Mouse (Mus musculus): Measurements from ENCODE around the gene Fbxl7. TPM values are rescaled to one million over a fixed set of nuclear protein-coding genes. Genes with fewer than 3 reads are reported as not detected.

Gene Fbxl7
- 10 to 100 TPM in 1 of 2 experiments, 1 to 10 TPM in 1; 9.2 to 14.1 TPM for total RNA-seq (2021)
- long read RNA-seq, experiment 1, partial matches to known transcripts, result 0 of 5 reads
- long read RNA-seq, experiment 1, other reads (novel, unspliced or antisense), result 3 of 5 reads
- long read RNA-seq, experiment 2, partial matches to known transcripts, result 3 of 9 reads
- long read RNA-seq, experiment 2, other reads (novel, unspliced or antisense), result 5 of 9 reads

- peak; percentile 94 for DNase-seq
Observed at GRCm38 (mm10) chr15:26895251-26895711, at the start of gene Fbxl7. Gene Fbxl7 (minus strand): TSS chr15:26895580.

- no peak for DNase-seq
Observed at GRCm38 (mm10) chr15:26922026-26922425, 26.6 kb upstream of the Fbxl7 start.

- DNase-seq, result peak; percentile 5
Observed at GRCm38 (mm10) chr15:26913427-26913826, 18.0 kb upstream of the Fbxl7 start.

GRCm38 (mm10) chr15:26895761-26896160 lies 381 bp upstream of the Fbxl7 start:
- DNase-seq, result no peak

GRCm38 (mm10) chr15:26894801-26895229 lies 565 bp downstream of the Fbxl7 start:
- DNase-seq, result peak; percentile 62

GRCm38 (mm10) chr15:26894031-26894655 lies 1.2 kb downstream of the Fbxl7 start:
- peak; percentile 61 for DNase-seq

- no peak for DNase-seq
Observed at GRCm38 (mm10) chr15:26893136-26893535, 2.2 kb downstream of the Fbxl7 start.

- no peak for DNase-seq
Observed at GRCm38 (mm10) chr15:26889971-26890370, 5.4 kb downstream of the Fbxl7 start.

- no peak for DNase-seq
Observed at GRCm38 (mm10) chr15:26888170-26888569, 7.2 kb downstream of the Fbxl7 start.

GRCm38 (mm10) chr15:26885979-26886378 lies 9.4 kb downstream of the Fbxl7 start:
- no peak for DNase-seq

- no peak for DNase-seq
Observed at GRCm38 (mm10) chr15:26880212-26880956, 15.0 kb downstream of the Fbxl7 start.

GRCm38 (mm10) chr15:26875687-26876086 lies 19.7 kb downstream of the Fbxl7 start:
- DNase-seq, result peak; percentile 79

GRCm38 (mm10) chr15:26872234-26872633 lies 23.1 kb downstream of the Fbxl7 start:
- no peak for DNase-seq

- DNase-seq, result no peak
Observed at GRCm38 (mm10) chr15:26869197-26869596, 26.2 kb downstream of the Fbxl7 start.

- DNase-seq, result peak; percentile 56
Observed at GRCm38 (mm10) chr15:26867521-26867920, 27.9 kb downstream of the Fbxl7 start.

- no peak for DNase-seq
Observed at GRCm38 (mm10) chr15:26862173-26862572, 33.2 kb downstream of the Fbxl7 start.

GRCm38 (mm10) chr15:26849626-26850025 lies 45.8 kb downstream of the Fbxl7 start:
- no peak for DNase-seq

GRCm38 (mm10) chr15:26842216-26842615 lies 53.2 kb downstream of the Fbxl7 start:
- peak; percentile 63 for DNase-seq

- no peak for DNase-seq
Observed at GRCm38 (mm10) chr15:26838386-26838785, 57.0 kb downstream of the Fbxl7 start.

- peak; percentile 36 for DNase-seq
Observed at GRCm38 (mm10) chr15:26837200-26837599, 58.2 kb downstream of the Fbxl7 start.

- DNase-seq, result no peak
Observed at GRCm38 (mm10) chr15:26834415-26834814, 61.0 kb downstream of the Fbxl7 start.

GRCm38 (mm10) chr15:26831141-26831540 lies 64.2 kb downstream of the Fbxl7 start:
- DNase-seq, result no peak

GRCm38 (mm10) chr15:26816931-26817330 lies 78.4 kb downstream of the Fbxl7 start:
- DNase-seq, result no peak

All from adrenal gland, postnatal 10 days (tissue).